ENCODE assay signal across 8 mouse cellular contexts in genomic region chr7:98071620-98072019, GRCm38 (mm10). TPM values are rescaled to one million over a fixed set of nuclear protein-coding genes. Genes with fewer than 3 reads are reported as not detected.
A peak's percentile ranks its signal among the peaks of the same experiment; 100 is the strongest.
DNase-seq lines count a peak whose midpoint lies in the region; ATAC-seq and TF ChIP-seq lines count a peak whose summit lies in the region.

No protein-coding gene starts in this region.

- TF ChIP-seq POLR2A in cortical plate, adult 2 months (IDR thresholded peaks at IDR 0.05; ENCODE audit: extremely low read depth, insufficient read depth, low read length): no peak

- H3K9ac ChIP-seq in heart, embryonic 11.5 days (ENCODE audit: low read depth, low read length): no peak overlapping the region
- no peak overlapping the region for H3K9ac ChIP-seq in limb, embryonic 12.5 days (replicated peaks)
- H3K9ac ChIP-seq in midbrain, embryonic 16.5 days (ENCODE audit: low read depth, low read length): no peak overlapping the region

- 25% methylated on average over 5 of the region's 5 CpGs for WGBS in heart, embryonic 11.5 days (ENCODE audit: insufficient replicate concordance)
- WGBS in limb, embryonic 12.5 days: 37% methylated on average over 5 of the region's 5 CpGs
- 31% methylated on average over 5 of the region's 5 CpGs for WGBS in midbrain, embryonic 16.5 days

- H3K27ac ChIP-seq in heart, embryonic 11.5 days (ENCODE audit: low read depth, low read length): no peak overlapping the region
- no peak overlapping the region for H3K27ac ChIP-seq in cortical plate, adult 2 months (ENCODE audit: insufficient read depth, low read length)
- no peak overlapping the region for H3K27ac ChIP-seq in limb, embryonic 12.5 days
- H3K27ac ChIP-seq in midbrain, embryonic 16.5 days (ENCODE audit: low read length): no peak overlapping the region

- H3K4me1 ChIP-seq in heart, embryonic 11.5 days (ENCODE audit: control insufficient read depth, insufficient read depth, low read length): no peaks in the 10 kb centered on the region
- H3K4me1 ChIP-seq in cortical plate, adult 2 months (ENCODE audit: control insufficient read depth, insufficient read depth, low read length): no peaks in the 10 kb centered on the region
- no peaks in the 10 kb centered on the region for H3K4me1 ChIP-seq in limb, embryonic 12.5 days (replicated peaks)
- no peaks in the 10 kb centered on the region for H3K4me1 ChIP-seq in midbrain, embryonic 16.5 days (ENCODE audit: control insufficient read depth, insufficient read depth, low read length)

- H3K36me3 ChIP-seq in heart, embryonic 11.5 days (ENCODE audit: control insufficient read depth, insufficient read depth, low read length): no peaks in the 10 kb centered on the region
- peaks cover 16% of the 10 kb centered on the region; the same call in 1 of the 2 replicates for H3K36me3 ChIP-seq in limb, embryonic 12.5 days
- peaks cover 4% of the 10 kb centered on the region; the same call in 1 of the 2 replicates for H3K36me3 ChIP-seq in midbrain, embryonic 16.5 days (ENCODE audit: control insufficient read depth, insufficient read depth, low read length)

- TF ChIP-seq CTCF in cortical plate, adult 2 months (IDR thresholded peaks at IDR 0.05; ENCODE audit: extremely low read depth, insufficient read depth, low read length): peak; percentile 96

- no peak; the same call in 1 of the 2 replicates for ATAC-seq in heart, embryonic 11.5 days (replicated peaks; ENCODE audit: insufficient number of reproducible peaks, low FRiP score, low TSS enrichment)
- peak; percentile 22; the same call in 1 of the 2 replicates for ATAC-seq in limb, embryonic 12.5 days (ENCODE audit: insufficient number of reproducible peaks, insufficient read depth, low FRiP score, low TSS enrichment, low read depth)
- ATAC-seq in midbrain, embryonic 16.5 days: peak; percentile 80

- no peak overlapping the region for H3K4me3 ChIP-seq in heart, embryonic 11.5 days (ENCODE audit: low read depth, low read length)
- H3K4me3 ChIP-seq in cortical plate, adult 2 months (ENCODE audit: insufficient read depth, low read length): no peak overlapping the region
- no peak overlapping the region for H3K4me3 ChIP-seq in limb, embryonic 12.5 days (replicated peaks)
- no peak overlapping the region for H3K4me3 ChIP-seq in midbrain, embryonic 16.5 days (ENCODE audit: low read depth, low read length)

- peak; percentile 96 for DNase-seq in heart, adult 11 months
- peak; percentile 44 for DNase-seq in gastrocnemius, postnatal 25 days
- peak; percentile 53 to 81 for DNase-seq in kidney, adult 8-10 months
- peak; percentile 65 to 84 for DNase-seq in spleen, postnatal 14 days (ENCODE audit: low spot score in 2 of 2)

- no peaks in the 10 kb centered on the region for H3K9me3 ChIP-seq in heart, embryonic 11.5 days (replicated peaks; ENCODE audit: control insufficient read depth, low read length)
- H3K9me3 ChIP-seq in limb, embryonic 12.5 days: no peaks in the 10 kb centered on the region
- H3K9me3 ChIP-seq in midbrain, embryonic 16.5 days (replicated peaks; ENCODE audit: control insufficient read depth, low read length, poor library complexity, severe bottlenecking): no peaks in the 10 kb centered on the region

- no peaks in the 10 kb centered on the region for H3K27me3 ChIP-seq in heart, embryonic 11.5 days (ENCODE audit: control insufficient read depth, insufficient read depth, low read length)
- no peaks in the 10 kb centered on the region for H3K27me3 ChIP-seq in limb, embryonic 12.5 days
- H3K27me3 ChIP-seq in midbrain, embryonic 16.5 days (ENCODE audit: control insufficient read depth, insufficient read depth, low read depth, low read length): no peaks in the 10 kb centered on the region

- H3K4me2 ChIP-seq in heart, embryonic 11.5 days: no peak overlapping the region
- no peak overlapping the region for H3K4me2 ChIP-seq in limb, embryonic 12.5 days
- H3K4me2 ChIP-seq in midbrain, embryonic 16.5 days (ENCODE audit: low read length): no peak overlapping the region

RNA-seq across cellular contexts. Expression of gene Myo7a, which starts 47.7 kb away (rescaled TPM):
- polyA plus RNA-seq in heart, embryonic 11.5 days (2014; fragmentation: Nextera tagmentation; extraction: Ambion mirVana): 8.4 and 11.9 TPM in 2 replicates
- 20.3 and 23.1 TPM in 2 replicates for polyA plus RNA-seq in cortical plate, adult 2 months (2012; rRNA removed)
- total RNA-seq in gastrocnemius, postnatal 25 days (2021): 1 to 10 TPM; 2.8 to 3.5 TPM
- polyA plus RNA-seq in limb, embryonic 12.5 days (2016; fragmentation: Nextera tagmentation; extraction: Ambion mirVana): 13.4 and 17.4 TPM in 2 replicates
- 22.5 and 22.8 TPM in 2 replicates for polyA plus RNA-seq in midbrain, embryonic 16.5 days (2015; fragmentation: Nextera tagmentation; extraction: Ambion mirVana)

Comparison
In these comparisons a context has a peak if more than half of its experiments do, and no peak if none do; other contexts are left out.
1. DNase-seq: peak in every context shown above with its lines; median percentile 96 in heart, adult 11 months; 74 in spleen, postnatal 14 days; 67 in kidney, adult 8-10 months; 44 in gastrocnemius, postnatal 25 days.